Mouse (Mus musculus) MEL (cell line): ENCODE data around the gene Atf7. TPM values are rescaled to one million over a fixed set of nuclear protein-coding genes. Genes with fewer than 3 reads are reported as not detected.
A peak's percentile ranks its signal among the peaks of the same experiment; 100 is the strongest.

Experiments used
- DNase-seq: peaks from one replicate; pipeline ENCODE4 v3.0.0; 2011; ENCODE audit warnings: low read depth, low spot score
- H3K27ac ChIP-seq: 2 replicates; pipeline ENCODE4 v1.5.1; 2012; ENCODE audit warnings: low read depth, mild to moderate bottlenecking, control low read depth, low read length, moderate library complexity; ENCODE audit not compliant: control insufficient read depth
- H3K27me3 ChIP-seq, 2 experiments: fragments of 150-350 bp in 1 of 2; sonication (generic) in 1 of 2; 2 replicates each; pipeline ENCODE4 v1.6.1; 2012; ENCODE audit warnings: low read length in 2 of 2, mild to moderate bottlenecking in 2 of 2, improper control_type of control experiment in 1 of 2, moderate library complexity in 1 of 2; ENCODE audit not compliant: insufficient read depth in 2 of 2, control insufficient read depth in 1 of 2
- H3K36me3 ChIP-seq, 2 experiments: 2 replicates each; pipeline ENCODE4 v1.6.1; 2012 to 2014; ENCODE audit warnings: low read length in 2 of 2, improper control_type of control experiment in 1 of 2, inconsistent platforms in 1 of 2, mild to moderate bottlenecking in 1 of 2; ENCODE audit not compliant: insufficient read depth in 2 of 2, control insufficient read depth in 1 of 2
- H3K4me1 ChIP-seq, 2 experiments: fragments of 150-350 bp in 1 of 2; sonication (generic) in 1 of 2; 2 replicates each; pipeline ENCODE4 v1.6.1; 2012; ENCODE audit warnings: low read length in 2 of 2, improper control_type of control experiment in 1 of 2, mild to moderate bottlenecking in 1 of 2; ENCODE audit not compliant: insufficient read depth in 2 of 2, control insufficient read depth in 1 of 2
- H3K4me3 ChIP-seq, 2 experiments: fragments of 150-350 bp in 1 of 2; sonication (generic) in 1 of 2; 2 replicates each; pipeline ENCODE4 v1.5.1; 2012; ENCODE audit warnings: low read depth in 2 of 2, low read length in 2 of 2, mild to moderate bottlenecking in 2 of 2, moderate library complexity in 2 of 2, control low read depth in 1 of 2, improper control_type of control experiment in 1 of 2; ENCODE audit not compliant: control insufficient read depth in 1 of 2, insufficient read depth in 1 of 2
- H3K79me2 ChIP-seq: 2 replicates; pipeline ENCODE4 v1.6.1; 2012; ENCODE audit warnings: mild to moderate bottlenecking, low read length, moderate library complexity; ENCODE audit not compliant: control insufficient read depth, poor library complexity, insufficient read depth
- H3K9ac ChIP-seq: 2 replicates; pipeline ENCODE4 v1.6.1; 2012; ENCODE audit warnings: low read depth, mild to moderate bottlenecking, control low read depth, low read length, moderate library complexity; ENCODE audit not compliant: control insufficient read depth, poor library complexity, severe bottlenecking
- H3K9me3 ChIP-seq: fragments of 150-350 bp; sonication (generic); replicated peaks from 2 replicates; pipeline ENCODE4 v1.6.1; 2012; ENCODE audit warnings: mild to moderate bottlenecking, low read length, improper control_type of control experiment, moderate library complexity; ENCODE audit not compliant: insufficient read depth
- BHLHE40 ChIP-seq: IDR thresholded peaks from 2 replicates; pipeline ENCODE4 v1.6.1; 2012; ENCODE audit warnings: low read depth, mild to moderate bottlenecking, inconsistent platforms, low read length, improper control_type of control experiment, borderline replicate concordance
- CHD1 ChIP-seq: IDR thresholded peaks from 2 replicates; pipeline ENCODE4 v1.6.1; 2012; ENCODE audit warnings: low read depth, mild to moderate bottlenecking, inconsistent platforms, low read length, improper control_type of control experiment
- CHD2 ChIP-seq: IDR thresholded peaks from 2 replicates; pipeline ENCODE4 v1.6.1; 2011; ENCODE audit warnings: low read length, improper control_type of control experiment
- CTCF ChIP-seq, 3 experiments: IDR thresholded peaks in 2 of 3; conservative IDR thresholded peaks in 1 of 3; 2 replicates each; pipeline ENCODE4 v1.5.1; 2011 to 2012; ENCODE audit warnings: low read length in 3 of 3, low read depth in 2 of 3, mild to moderate bottlenecking in 2 of 3, improper control_type of control experiment in 1 of 3, inconsistent platforms in 1 of 3, mixed read lengths in 1 of 3, moderate library complexity in 1 of 3; ENCODE audit not compliant: control insufficient read depth in 1 of 3, insufficient read depth in 1 of 3, poor library complexity in 1 of 3, severe bottlenecking in 1 of 3
- ELF1 ChIP-seq: IDR thresholded peaks from 2 replicates; pipeline ENCODE4 v1.6.1; 2014; ENCODE audit warnings: low read depth, mild to moderate bottlenecking, inconsistent platforms, low read length, improper control_type of control experiment, moderate library complexity
- GATA1 ChIP-seq: IDR thresholded peaks from 2 replicates; pipeline ENCODE4 v1.6.1; 2011; ENCODE audit warnings: low read depth, low read length, improper control_type of control experiment
- HCFC1 ChIP-seq: IDR thresholded peaks from 2 replicates; pipeline ENCODE4 v1.6.1; 2012; ENCODE audit warnings: low read depth, mild to moderate bottlenecking, inconsistent platforms, low read length, improper control_type of control experiment, moderate library complexity
- JUND ChIP-seq: IDR thresholded peaks from 2 replicates; pipeline ENCODE4 v1.6.1; 2011; ENCODE audit warnings: low read depth, mild to moderate bottlenecking, improper control_type of control experiment, low read length
- MAX ChIP-seq: IDR thresholded peaks from 2 replicates; pipeline ENCODE4 v1.6.1; 2011; ENCODE audit warnings: low read length, improper control_type of control experiment
- MAZ ChIP-seq: IDR thresholded peaks from 2 replicates; pipeline ENCODE4 v1.6.1; 2012; ENCODE audit warnings: low read depth, mild to moderate bottlenecking, inconsistent platforms, low read length, improper control_type of control experiment
- MEF2A ChIP-seq: IDR thresholded peaks from 2 replicates; pipeline ENCODE4 v1.6.1; 2014; ENCODE audit warnings: low read depth, mild to moderate bottlenecking, inconsistent platforms, low read length, improper control_type of control experiment; ENCODE audit not compliant: poor library complexity, insufficient replicate concordance, severe bottlenecking; ENCODE audit errors: extremely low read depth
- MXI1 ChIP-seq: IDR thresholded peaks from 2 replicates; pipeline ENCODE4 v1.6.1; 2011; ENCODE audit warnings: mild to moderate bottlenecking, low read depth, low read length, improper control_type of control experiment
- MYB ChIP-seq: IDR thresholded peaks from 2 replicates; pipeline ENCODE4 v1.6.1; 2011; ENCODE audit warnings: mild to moderate bottlenecking, low read depth, low read length, improper control_type of control experiment
- NELFE ChIP-seq: IDR thresholded peaks from 2 replicates; pipeline ENCODE4 v1.6.1; 2011; ENCODE audit warnings: low read depth, low read length, improper control_type of control experiment
- POLR2A ChIP-seq, 2 experiments: IDR thresholded peaks; 2 replicates each; pipeline ENCODE4 v1.6.1; 2011 to 2012; ENCODE audit warnings: low read length in 2 of 2, mild to moderate bottlenecking in 2 of 2, control low read depth in 1 of 2, improper control_type of control experiment in 1 of 2, low read depth in 1 of 2, moderate library complexity in 1 of 2; ENCODE audit not compliant: control insufficient read depth in 1 of 2, insufficient read depth in 1 of 2, poor library complexity in 1 of 2
- POLR2AphosphoS2 ChIP-seq: IDR thresholded peaks from 2 replicates; pipeline ENCODE4 v1.6.1; 2011; ENCODE audit warnings: low read length, improper control_type of control experiment
- POLR2AphosphoS5 ChIP-seq: IDR thresholded peaks from 2 replicates; pipeline ENCODE4 v1.6.1; 2012; ENCODE audit warnings: low read depth, borderline replicate concordance, mild to moderate bottlenecking, inconsistent platforms, low read length, moderate library complexity, mixed read lengths
- SMC3 ChIP-seq: IDR thresholded peaks from 2 replicates; pipeline ENCODE4 v1.6.1; 2011; ENCODE audit warnings: low read depth, low read length, improper control_type of control experiment
- TBP ChIP-seq: IDR thresholded peaks from 2 replicates; pipeline ENCODE4 v1.8.0; 2011; ENCODE audit warnings: low read depth, low read length, improper control_type of control experiment
- USF2 ChIP-seq, 2 experiments: IDR thresholded peaks; 2 replicates each; pipeline ENCODE4 v1.6.1; 2011 to 2012; ENCODE audit warnings: improper control_type of control experiment in 2 of 2, low read length in 2 of 2, borderline replicate concordance in 1 of 2, inconsistent platforms in 1 of 2, low read depth in 1 of 2, mild to moderate bottlenecking in 1 of 2; ENCODE audit not compliant: insufficient read depth in 1 of 2
- ZC3H11A ChIP-seq: IDR thresholded peaks from 2 replicates; pipeline ENCODE4 v1.6.1; 2012; ENCODE audit warnings: low read depth, mild to moderate bottlenecking, inconsistent platforms, low read length, improper control_type of control experiment
- ZKSCAN1 ChIP-seq: IDR thresholded peaks from 2 replicates; pipeline ENCODE4 v1.6.1; 2012; ENCODE audit warnings: low read depth, mild to moderate bottlenecking, inconsistent platforms, low read length, improper control_type of control experiment, moderate library complexity
- ZMIZ1 ChIP-seq: IDR thresholded peaks from 2 replicates; pipeline ENCODE4 v1.6.1; 2012; ENCODE audit warnings: low read depth, mild to moderate bottlenecking, inconsistent platforms, low read length, improper control_type of control experiment, moderate library complexity
- polyA plus RNA-seq, 2 experiments: library from polyadenylated mRNA; stranded (reverse) in 1 of 2; unstranded in 1 of 2; fragments of >175 nt in 1 of 2; fragments of >200 nt in 1 of 2; gene quantifications; 2 replicates each; pipeline versions ENCODE4 v1.2.1 to v1.2.4; 2012; ENCODE audit warnings: low replicate concordance in 2 of 2, low read depth in 1 of 2; ENCODE audit not compliant: insufficient read length in 2 of 2, insufficient read depth in 1 of 2, missing spikeins in 1 of 2
- total RNA-seq: library from RNA; depleted of rRNA; stranded (reverse); fragments of 300-350 nt; gene quantifications from 2 replicates; pipeline ENCODE4 v1.2.3, GENCODE M21; 2012

The Atf7 gene
- total and polyA plus RNA-seq, 3 experiments = 12.8 to 49.6 TPM; not detected in 1

- no peak overlapping the region for H3K9ac ChIP-seq
- no peaks in the 10 kb centered on the region for H3K9me3 ChIP-seq
- TF ChIP-seq CTCF (IDR thresholded peaks at IDR 0.05 in 2 of 3, conservative IDR thresholded peaks at IDR 0.05 in 1 of 3; ENCODE audit: control insufficient read depth in 1 of 3, insufficient read depth in 1 of 3, low read depth in 2 of 3, low read length in 3 of 3, poor library complexity in 1 of 3, severe bottlenecking in 1 of 3) (no peak), NELFE (no peak), POLR2A (IDR thresholded peaks at IDR 0.05; ENCODE audit: control insufficient read depth in 1 of 2, insufficient read depth in 1 of 2, low read depth in 1 of 2, low read length in 2 of 2, poor library complexity in 1 of 2) (no peak; a peak in 1 of 4 replicates), CHD1 (no peak), MAZ (no peak), SMC3 (no peak), MAX (no peak), JUND (no peak), MXI1 (no peak), USF2 (IDR thresholded peaks at IDR 0.05; ENCODE audit: borderline replicate concordance in 1 of 2, insufficient read depth in 1 of 2, low read depth in 1 of 2, low read length in 2 of 2) (no peak), TBP (no peak), HCFC1 (no peak), POLR2AphosphoS5 (no peak), GATA1 (no peak), MYB (no peak), POLR2AphosphoS2 (no peak; the same call in 1 of the 2 replicates), MEF2A (no peak), CHD2 (no peak), BHLHE40 (no peak), ELF1 (no peak)
- H3K27me3 ChIP-seq = no peaks in the 10 kb centered on the region
- peaks cover 2 to 14% of the 10 kb centered on the region in 2 experiments; a peak in 3 of 4 replicates for H3K36me3 ChIP-seq
- H3K4me3 ChIP-seq = no peak overlapping the region
- no peak for DNase-seq
- H3K27ac ChIP-seq = no peak overlapping the region
- H3K4me1 ChIP-seq = peaks cover 7 to 26% of the 10 kb centered on the region in 2 experiments
- no peaks in the 10 kb centered on the region for H3K79me2 ChIP-seq
Observed at GRCm38 (mm10) chr15:102507561-102507960, 117.7 kb downstream of the Atf7 start.

GRCm38 (mm10) chr15:102506864-102507263 is 118.4 kb downstream of the Atf7 start:
- Histone ChIP-seq H3K9me3 (no peaks in the 10 kb centered on the region), H3K4me3 (no peak overlapping the region), H3K9ac (no peak overlapping the region), H3K79me2 (no peaks in the 10 kb centered on the region), H3K27me3 (no peaks in the 10 kb centered on the region), H3K36me3 (peaks cover 7 to 14% of the 10 kb centered on the region in 2 experiments), H3K27ac (no peak overlapping the region), H3K4me1 (peaks cover 7 to 26% of the 10 kb centered on the region in 2 experiments)
- TF ChIP-seq NELFE = 0 out of 2 replicates have a peak, but pooled peaks have one; percentile 14
- TF ChIP-seq ZC3H11A = no peak
- TF ChIP-seq ZMIZ1 = 0 out of 2 replicates have a peak, but pooled peaks have one; percentile 20
- peak; percentile 76; the same call in 1 of the 2 replicates for TF ChIP-seq POLR2AphosphoS2
- 0 out of 2 replicates have a peak, but pooled peaks have one; percentile 2 for TF ChIP-seq ZKSCAN1
- no peak for TF ChIP-seq POLR2AphosphoS5
- no peak for DNase-seq
